Mouse (Mus musculus) liver, embryonic 13.5 days (tissue): ENCODE results near the gene Plekhh2. TPM values are rescaled to one million over a fixed set of nuclear protein-coding genes. Genes with fewer than 3 reads are reported as not detected.

Experiments used
- ATAC-seq: fragments of 200-750 bp; cut with Nextera tagmentation; 2 replicates; pipeline ENCODE4 v1.8.0; 2017; ENCODE audit warnings: low read depth, mild to moderate bottlenecking, moderate number of reproducible peaks, moderate library complexity
- DNase-seq: peaks from one replicate; pipeline ENCODE4 v3.0.0; 2022
- H3K27ac ChIP-seq: fragments of 300-500 bp; sonication (generic); 2 replicates; pipeline ENCODE4 v1.5.1; 2015; ENCODE audit warnings: moderate library complexity, mild to moderate bottlenecking, inconsistent platforms
- H3K27me3 ChIP-seq: fragments of 300-500 bp; sonication (generic); 2 replicates; pipeline ENCODE4 v1.6.1; 2015; ENCODE audit warnings: mild to moderate bottlenecking, inconsistent platforms
- H3K36me3 ChIP-seq: fragments of 300-500 bp; sonication (generic); 2 replicates; pipeline ENCODE4 v1.6.1; 2015; ENCODE audit warnings: mild to moderate bottlenecking, inconsistent platforms
- H3K4me1 ChIP-seq: fragments of 300-500 bp; sonication (generic); replicated peaks from 2 replicates; pipeline ENCODE4 v1.6.1; 2015; ENCODE audit warnings: inconsistent platforms
- H3K4me2 ChIP-seq: fragments of 300-500 bp; sonication (generic); 2 replicates; pipeline ENCODE4 v1.6.1; 2015; ENCODE audit warnings: inconsistent platforms, mild to moderate bottlenecking, moderate library complexity
- H3K4me3 ChIP-seq: fragments of 300-500 bp; sonication (generic); replicated peaks from 2 replicates; pipeline ENCODE4 v1.5.1; 2015; ENCODE audit warnings: mild to moderate bottlenecking, inconsistent platforms
- H3K9ac ChIP-seq: fragments of 300-500 bp; sonication (generic); 2 replicates; pipeline ENCODE4 v1.6.1; 2015; ENCODE audit warnings: mild to moderate bottlenecking, inconsistent platforms
- H3K9me3 ChIP-seq: fragments of 300-500 bp; sonication (generic); replicated peaks from 2 replicates; pipeline ENCODE4 v1.6.1; 2016; ENCODE audit warnings: inconsistent platforms
- WGBS: fragments of 180-500 bp; shearing (Covaris S2); methylation state at CpG from one replicate; pipeline ENCODE4 v1.1.7; 2015; ENCODE audit not compliant: insufficient replicate concordance; 5-methylcytosine and 5-hydroxymethylcytosine counted together
- polyA plus RNA-seq: library from polyadenylated mRNA; unstranded; fragments of >200 nt; fragmentation: Nextera tagmentation; extraction: Ambion mirVana; gene quantifications from 2 replicates; pipeline ENCODE4 v1.2.1, GENCODE M21; 2015

Plekhh2 gene
- polyA plus RNA-seq: 0.39 TPM in 2 replicates

GRCm38 (mm10) chr17:84511682-84512515 lies at the start of gene Plekhh2:
TSS of gene Plekhh2 (plus strand) at chr17:84511895.
- no peaks in the 10 kb centered on the region for H3K36me3 ChIP-seq
- peaks cover 39% of the 10 kb centered on the region for H3K27me3 ChIP-seq
- H3K9ac ChIP-seq: peak within 1 kb of the TSS; percentile 45
- under 1% methylated on average over 77 of the region's 79 CpGs for WGBS
- 0 out of 2 replicates have a peak, but pooled peaks cover 6% of the 10 kb centered on the region for H3K4me1 ChIP-seq
- H3K27ac ChIP-seq: no peak within 1 kb of the TSS
- H3K9me3 ChIP-seq: no peaks in the 10 kb centered on the region
- peak within 1 kb of the TSS; percentile 68 for H3K4me2 ChIP-seq
- ATAC-seq (peak; percentile 65), DNase-seq (peak; percentile 6)
- peak within 1 kb of the TSS; percentile 57 for H3K4me3 ChIP-seq

GRCm38 (mm10) chr17:84465753-84466608 lies 45.7 kb upstream of the Plekhh2 start, which contains the start of gene Thada:
TSS of gene Thada (minus strand) at chr17:84466205.
- DNase-seq (peak; percentile 94), ATAC-seq (peak; percentile 95)
- Histone ChIP-seq H3K27me3 (no peaks in the 10 kb centered on the region), H3K4me2 (peak within 1 kb of the TSS; percentile 90), H3K4me1 (peaks cover 21% of the 10 kb centered on the region), H3K4me3 (peak within 1 kb of the TSS; percentile 85), H3K9me3 (no peaks in the 10 kb centered on the region), H3K27ac (peak within 1 kb of the TSS; percentile 77), H3K9ac (peak within 1 kb of the TSS; percentile 85), H3K36me3 (peaks cover 8% of the 10 kb centered on the region)
- WGBS: under 1% methylated on average over 67 of the region's 67 CpGs

GRCm38 (mm10) chr17:84474312-84474711 lies 37.4 kb upstream of the Plekhh2 start:
- ATAC-seq (no peak), DNase-seq (no peak)
- Histone ChIP-seq H3K4me2 (no peak overlapping the region), H3K9me3 (no peaks in the 10 kb centered on the region), H3K9ac (no peak overlapping the region), H3K4me1 (no peaks in the 10 kb centered on the region), H3K27ac (no peak overlapping the region), H3K27me3 (no peaks in the 10 kb centered on the region), H3K4me3 (no peak overlapping the region), H3K36me3 (no peaks in the 10 kb centered on the region)
- 58% methylated on average over 4 of the region's 4 CpGs for WGBS

- Histone ChIP-seq H3K4me3 (no peak overlapping the region), H3K27me3 (no peaks in the 10 kb centered on the region), H3K9me3 (no peaks in the 10 kb centered on the region), H3K4me2 (no peak overlapping the region), H3K27ac (no peak overlapping the region), H3K9ac (no peak overlapping the region), H3K4me1 (no peaks in the 10 kb centered on the region), H3K36me3 (no peaks in the 10 kb centered on the region)
- DNase-seq: no peak
- WGBS: 74% methylated on average over 5 of the region's 5 CpGs
- ATAC-seq: no peak
These were observed 34.5 kb upstream of the Plekhh2 start for GRCm38 (mm10) chr17:84477176-84477575.

GRCm38 (mm10) chr17:84478276-84478675 lies 33.4 kb upstream of the Plekhh2 start:
- Histone ChIP-seq H3K4me2 (no peak overlapping the region), H3K9ac (no peak overlapping the region), H3K27me3 (no peaks in the 10 kb centered on the region), H3K4me1 (no peaks in the 10 kb centered on the region), H3K9me3 (no peaks in the 10 kb centered on the region), H3K27ac (no peak overlapping the region), H3K4me3 (no peak overlapping the region), H3K36me3 (no peaks in the 10 kb centered on the region)
- DNase-seq: no peak
- 66% methylated on average over 4 of the region's 4 CpGs for WGBS
- no peak for ATAC-seq

- no peak overlapping the region for H3K4me2 ChIP-seq
These were observed 31.0 kb upstream of the Plekhh2 start for GRCm38 (mm10) chr17:84480464-84481355.

GRCm38 (mm10) chr17:84482831-84483230 lies 28.9 kb upstream of the Plekhh2 start:
- no peaks in the 10 kb centered on the region for H3K27me3 ChIP-seq

More at GRCm38 (mm10) chr17:84480464-84481355, 31.0 kb upstream of the Plekhh2 start:
- Histone ChIP-seq H3K27ac (no peak overlapping the region), H3K9me3 (no peaks in the 10 kb centered on the region), H3K4me3 (no peak overlapping the region), H3K36me3 (no peaks in the 10 kb centered on the region), H3K9ac (no peak overlapping the region), H3K4me1 (no peaks in the 10 kb centered on the region), H3K27me3 (no peaks in the 10 kb centered on the region)
- 50% methylated on average over 15 of the region's 15 CpGs for WGBS
- ATAC-seq: no peak
- no peak for DNase-seq

GRCm38 (mm10) chr17:84483673-84484320 lies 27.9 kb upstream of the Plekhh2 start:
- Histone ChIP-seq H3K9ac (no peak overlapping the region), H3K4me2 (no peak overlapping the region), H3K4me3 (no peak overlapping the region), H3K27me3 (no peaks in the 10 kb centered on the region), H3K4me1 (no peaks in the 10 kb centered on the region), H3K9me3 (no peaks in the 10 kb centered on the region), H3K36me3 (no peaks in the 10 kb centered on the region), H3K27ac (no peak overlapping the region)
- ATAC-seq (no peak), DNase-seq (no peak)
- WGBS: 48% methylated on average over 6 of the region's 6 CpGs

More at GRCm38 (mm10) chr17:84482831-84483230, 28.9 kb upstream of the Plekhh2 start:
- 66% methylated on average over 3 of the region's 3 CpGs for WGBS
- H3K4me1 ChIP-seq: no peaks in the 10 kb centered on the region
- H3K36me3 ChIP-seq: no peaks in the 10 kb centered on the region
- ATAC-seq (no peak), DNase-seq (no peak)
- H3K4me2 ChIP-seq: no peak overlapping the region
- no peak overlapping the region for H3K27ac ChIP-seq
- H3K9me3 ChIP-seq: no peaks in the 10 kb centered on the region
- no peak overlapping the region for H3K9ac ChIP-seq
- no peak overlapping the region for H3K4me3 ChIP-seq

GRCm38 (mm10) chr17:84487415-84487814 lies 24.3 kb upstream of the Plekhh2 start:
- Histone ChIP-seq H3K36me3 (no peaks in the 10 kb centered on the region), H3K27me3 (no peaks in the 10 kb centered on the region), H3K9me3 (no peaks in the 10 kb centered on the region), H3K4me2 (no peak overlapping the region), H3K4me3 (no peak overlapping the region), H3K9ac (no peak overlapping the region), H3K4me1 (no peaks in the 10 kb centered on the region), H3K27ac (no peak overlapping the region)
- 66% methylated on average over 2 of the region's 2 CpGs for WGBS
- DNase-seq: no peak
- no peak for ATAC-seq

GRCm38 (mm10) chr17:84492255-84492880 lies 19.3 kb upstream of the Plekhh2 start:
- DNase-seq (no peak), ATAC-seq (no peak)
- H3K4me1 ChIP-seq: no peaks in the 10 kb centered on the region
- H3K9ac ChIP-seq: no peak overlapping the region
- no peaks in the 10 kb centered on the region for H3K9me3 ChIP-seq
- no peak overlapping the region for H3K4me3 ChIP-seq
- no peak overlapping the region for H3K4me2 ChIP-seq
- H3K27ac ChIP-seq: no peak overlapping the region
- no peaks in the 10 kb centered on the region for H3K36me3 ChIP-seq
- H3K27me3 ChIP-seq: no peaks in the 10 kb centered on the region
- WGBS: 33% methylated on average over 5 of the region's 5 CpGs
